Mouse (Mus musculus) lung, adult 2 months (tissue): ENCODE data around the gene Zc3h10.

ENCODE experiments used
- CTCF ChIP-seq: fragments of 200-500 bp; IDR thresholded peaks from 2 replicates; pipeline ENCODE4 v1.5.1; 2011; ENCODE audit warnings: mild to moderate bottlenecking, low read length, control low read depth; ENCODE audit not compliant: insufficient read depth
- POLR2A ChIP-seq: fragments of 200-500 bp; IDR thresholded peaks from 2 replicates; pipeline ENCODE4 v1.6.1; 2011; ENCODE audit warnings: low read depth, mild to moderate bottlenecking, control low read depth, low read length, borderline replicate concordance; ENCODE audit errors: extremely low read depth

DNA sequence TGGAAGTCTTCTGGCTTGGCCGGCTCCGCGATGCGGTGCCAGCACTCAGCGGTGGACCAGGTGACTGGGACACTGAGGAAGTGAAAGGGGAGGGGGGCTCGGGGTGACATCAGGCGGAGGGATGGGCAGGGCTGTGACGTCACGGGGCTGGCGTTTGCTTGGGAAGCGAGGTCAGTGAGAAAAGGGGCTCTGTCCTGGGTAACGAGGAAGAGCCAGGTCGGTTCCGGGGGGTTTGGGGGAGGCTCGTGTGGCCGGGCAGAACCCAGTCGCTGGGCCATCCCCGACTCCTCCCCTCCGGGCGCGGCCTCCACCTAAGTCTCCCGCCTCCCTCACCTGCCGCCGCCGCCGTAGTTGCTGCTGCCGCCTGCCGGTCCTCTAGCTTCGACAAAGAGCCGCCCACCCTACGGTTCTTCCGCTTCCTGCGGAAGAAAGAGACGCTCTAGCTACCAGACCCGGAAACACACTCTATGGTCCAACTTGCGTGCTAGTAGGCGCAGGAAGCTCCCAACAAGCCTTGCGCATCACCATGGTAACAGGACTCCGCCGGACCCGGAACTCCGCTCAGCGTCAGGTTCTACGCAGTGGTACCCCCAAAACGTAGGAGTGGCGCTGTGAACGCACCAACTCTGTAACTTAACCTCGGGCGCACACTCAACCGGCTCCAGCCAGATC is at the start of gene Zc3h10:
- peak; percentile 57 for TF ChIP-seq POLR2A
- TF ChIP-seq CTCF = no peak; the same call in 1 of the 2 replicates
